Mouse (Mus musculus): ENCODE measurements at regions not wholly inside any gene's neighbourhood (a gene's known extent, or its start where the extent isn't known, plus 50 kb on each side); places are given as distances from the start of the nearest gene placed in this dataset.
"Not testable (repeated sequence)": the region's sequence is repeated elsewhere in the genome, so short reads cannot be mapped to it uniquely, and the experiment has no call there.

GRCm38 (mm10) chr3:81742124-81742523, 190.3 kb upstream of the Ctso start:
- CTCF ChIA-PET = no interaction called here

- CTCF ChIA-PET = no interaction called here
Observed at GRCm38 (mm10) chr3:81750164-81750563, 182.2 kb upstream of the Ctso start.

DNA sequence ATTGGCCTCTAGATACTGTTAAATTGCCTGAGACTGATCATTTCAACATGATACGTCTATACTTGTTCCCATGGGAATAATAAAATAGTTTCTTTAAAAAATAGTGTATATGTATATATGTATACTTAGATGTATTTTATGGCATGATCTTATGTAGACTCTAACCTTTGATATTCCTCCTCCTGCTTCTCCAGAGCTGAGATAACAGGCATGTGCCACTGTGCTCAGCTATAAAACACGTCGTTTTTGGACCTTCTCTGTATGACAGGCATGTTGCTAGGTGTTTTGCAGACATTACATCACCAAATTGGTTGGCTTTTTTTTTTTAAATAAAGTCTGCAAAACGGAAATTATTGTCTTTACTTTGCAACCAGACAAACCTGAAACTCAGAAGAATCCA, 179.4 kb upstream of the Ctso start:
- CTCF ChIA-PET = interaction anchor here (0.7 kb wide), 1 partner anchor 179 kb away, joined by 5 read pairs; no protein-coding TSS in a partner anchor

DNA sequence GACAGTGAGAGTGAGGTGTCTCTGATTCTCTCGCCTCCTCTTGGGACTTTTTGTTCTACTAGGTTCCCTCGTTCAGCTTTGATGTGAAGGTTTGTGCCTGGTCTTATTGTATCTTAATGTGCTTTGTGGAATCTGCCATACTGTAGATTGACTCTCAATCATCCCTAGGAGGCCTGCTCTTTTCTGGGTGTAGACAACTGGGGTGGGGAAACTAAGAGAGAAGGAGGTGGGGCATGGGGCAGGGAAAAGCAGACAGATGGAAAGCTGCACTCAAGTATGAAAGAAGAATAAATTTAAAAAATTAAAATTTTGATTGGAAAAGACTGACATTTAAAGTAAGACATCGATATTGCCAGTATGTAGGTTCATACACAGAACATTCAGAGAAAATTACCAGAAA, 172.0 kb upstream of the Ctso start:
- CTCF ChIA-PET = no interaction called here

DNA sequence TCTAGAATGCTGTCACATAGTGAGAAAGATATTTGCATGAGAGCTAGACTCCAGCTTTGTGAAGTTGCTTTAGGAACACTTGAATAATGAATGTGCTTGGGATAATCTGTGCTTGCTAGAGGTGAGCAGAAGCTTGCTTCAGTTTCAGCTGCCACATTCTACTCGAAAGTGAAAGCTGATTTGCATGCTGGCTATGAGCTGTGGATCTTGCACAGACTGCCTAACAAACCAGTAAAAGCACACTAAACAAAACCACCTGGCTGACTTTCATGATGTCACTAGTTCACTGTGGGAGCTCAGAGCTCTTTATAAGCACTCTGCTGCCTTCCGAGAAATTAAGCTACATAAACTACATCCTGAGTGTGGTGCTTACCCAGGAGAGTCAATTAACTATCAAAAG, 171.5 kb upstream of the Ctso start:
- CTCF ChIA-PET = no interaction called here

DNA sequence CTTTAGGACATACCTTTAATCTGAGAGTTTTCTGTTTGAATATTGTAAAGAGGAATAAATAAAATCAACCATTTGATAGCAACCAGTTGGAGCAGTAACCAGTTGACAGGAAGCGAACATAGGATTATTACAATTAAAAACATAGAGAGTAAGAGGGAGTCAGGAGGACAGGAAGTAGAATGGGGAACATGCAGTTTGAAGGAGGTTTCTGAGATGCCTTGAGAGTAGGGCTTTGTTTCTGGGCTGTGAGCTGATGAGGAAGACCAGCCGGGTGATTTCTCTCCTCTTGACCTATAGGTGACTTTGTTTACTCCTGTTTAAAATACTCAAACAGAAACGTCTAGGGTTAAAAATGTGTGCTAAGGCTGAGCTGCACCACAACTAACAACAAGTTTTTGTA, 160.6 kb upstream of the Ctso start:
- CTCF ChIA-PET = no interaction called here

- CTCF ChIA-PET = no interaction called here
Observed at GRCm38 (mm10) chr3:81773012-81773411, 159.4 kb upstream of the Ctso start.

DNA sequence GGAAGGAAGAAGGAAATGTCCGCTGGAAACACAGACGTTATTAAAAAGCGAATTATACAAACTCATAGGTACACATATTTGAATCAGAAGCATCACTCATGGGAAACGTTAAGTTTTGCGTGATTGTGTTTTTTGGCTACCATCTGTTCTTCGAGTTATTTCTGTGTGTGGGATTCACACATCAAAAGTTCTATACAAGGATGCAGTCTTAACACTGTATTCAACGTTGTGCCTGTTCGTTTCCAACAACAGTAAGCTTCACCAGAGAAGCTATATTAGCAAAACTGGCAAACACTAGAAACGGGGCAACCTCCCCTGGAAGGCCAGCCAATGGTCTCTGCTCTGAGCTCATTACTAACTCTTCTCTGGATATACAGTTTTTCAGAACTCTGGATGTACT, 150.3 kb upstream of the Ctso start:
- CTCF ChIA-PET = interaction anchor here (1.1 kb wide), 1 partner anchor 824 kb away, joined by 3 read pairs; no protein-coding TSS in a partner anchor

GRCm38 (mm10) chr3:81782921-81783541, 149.4 kb upstream of the Ctso start:
- CTCF ChIA-PET = interaction anchor here (0.7 to 1.1 kb wide), 2 partner anchors 544 to 825 kb away, joined by 3 read pairs; no protein-coding TSS in a partner anchor

GRCm38 (mm10) chr3:81788915-81789314, 143.5 kb upstream of the Ctso start:
- CTCF ChIA-PET = no interaction called here

DNA sequence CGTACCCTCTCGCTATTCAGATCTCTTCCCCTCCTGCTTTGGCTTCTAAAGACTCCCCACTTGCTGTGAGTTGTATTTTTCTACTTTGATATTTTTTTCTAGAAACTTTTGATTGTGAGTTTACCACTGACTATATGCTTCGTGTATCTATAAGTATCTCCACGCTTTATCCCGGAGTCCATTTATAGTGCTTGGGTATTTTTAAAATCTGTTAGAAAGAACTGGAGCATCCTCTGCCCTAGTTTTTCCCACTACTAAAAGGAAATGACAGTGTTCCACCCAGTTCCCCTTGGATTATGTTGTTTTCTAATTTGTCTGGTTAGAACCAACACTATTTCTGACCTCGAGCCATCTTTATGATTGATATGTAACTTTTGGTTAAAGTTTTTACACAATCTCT, 142.7 kb upstream of the Ctso start:
- CTCF ChIA-PET = no interaction called here

- CTCF ChIA-PET = no interaction called here
Observed at GRCm38 (mm10) chr3:81802096-81802495, 130.3 kb upstream of the Ctso start.

- CTCF ChIA-PET = no interaction called here
Observed at GRCm38 (mm10) chr3:81805745-81806144, 126.7 kb upstream of the Ctso start.

DNA sequence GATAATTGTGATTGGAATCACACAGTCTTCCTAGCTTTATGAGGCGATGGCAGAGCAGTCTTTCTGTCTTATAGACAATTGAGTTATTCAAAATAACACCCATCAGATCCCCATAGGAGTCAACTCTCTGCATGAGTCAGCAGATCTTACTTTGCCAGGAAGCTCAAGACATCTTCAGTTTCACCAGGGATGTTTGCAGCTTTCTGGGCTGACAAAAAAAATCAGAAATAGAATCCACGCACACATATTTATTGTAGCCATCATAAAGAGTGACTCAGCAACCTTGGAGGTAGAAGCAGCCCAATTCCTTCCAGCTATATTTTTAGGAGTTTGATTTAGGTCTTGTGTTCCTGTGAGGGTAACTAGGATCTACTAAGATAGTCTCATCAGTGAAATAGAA, 122.8 kb upstream of the Ctso start:
- CTCF ChIA-PET = no interaction called here

GRCm38 (mm10) chr3:81820304-81820703, 112.1 kb upstream of the Ctso start:
- CTCF ChIA-PET = no interaction called here

- CTCF ChIA-PET = no interaction called here
Observed at GRCm38 (mm10) chr3:81829525-81829924, 102.9 kb upstream of the Ctso start.

- CTCF ChIA-PET = no interaction called here
Observed at GRCm38 (mm10) chr3:81829966-81830599, 102.3 kb upstream of the Ctso start.

GRCm38 (mm10) chr3:81835380-81836157, 96.8 kb upstream of the Ctso start:
- CTCF ChIA-PET = no interaction called here

DNA sequence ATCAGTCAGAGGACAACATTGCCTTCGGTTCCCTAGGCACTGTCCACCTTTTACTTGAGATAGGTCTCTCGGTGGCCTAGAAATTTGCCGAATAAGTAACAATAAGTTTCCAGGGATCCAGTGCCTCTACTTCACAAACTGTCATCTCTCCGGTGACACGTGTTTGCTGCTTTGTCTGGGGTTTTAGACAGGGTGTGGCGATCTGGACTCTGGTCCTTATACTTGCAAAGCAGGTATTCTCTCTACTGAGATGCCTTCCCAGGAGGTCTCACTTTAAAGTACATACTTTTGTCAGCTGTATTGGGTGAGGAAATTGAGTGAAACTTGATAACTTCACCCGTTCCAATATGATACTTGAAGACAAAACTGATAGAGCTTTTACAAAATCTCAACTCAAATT, 95.9 kb upstream of the Ctso start:
- CTCF ChIA-PET = no interaction called here

- CTCF ChIA-PET = not testable (repeated sequence)
Observed at GRCm38 (mm10) chr3:81838121-81838520, 94.3 kb upstream of the Ctso start.

GRCm38 (mm10) chr3:81864487-81864886, 67.9 kb upstream of the Ctso start:
- CTCF ChIA-PET = no interaction called here
